Mouse (Mus musculus): ENCODE results near the gene Rcan1. TPM values are rescaled to one million over a fixed set of nuclear protein-coding genes. Genes with fewer than 3 reads are reported as not detected.
"Not testable (repeated sequence)": the region's sequence is repeated elsewhere in the genome, so short reads cannot be mapped to it uniquely, and the experiment has no call there.

The Rcan1 gene
- polyA plus RNA-seq, 2 experiments from 2014 or later, result 1.2 to 2.7 TPM

DNA sequence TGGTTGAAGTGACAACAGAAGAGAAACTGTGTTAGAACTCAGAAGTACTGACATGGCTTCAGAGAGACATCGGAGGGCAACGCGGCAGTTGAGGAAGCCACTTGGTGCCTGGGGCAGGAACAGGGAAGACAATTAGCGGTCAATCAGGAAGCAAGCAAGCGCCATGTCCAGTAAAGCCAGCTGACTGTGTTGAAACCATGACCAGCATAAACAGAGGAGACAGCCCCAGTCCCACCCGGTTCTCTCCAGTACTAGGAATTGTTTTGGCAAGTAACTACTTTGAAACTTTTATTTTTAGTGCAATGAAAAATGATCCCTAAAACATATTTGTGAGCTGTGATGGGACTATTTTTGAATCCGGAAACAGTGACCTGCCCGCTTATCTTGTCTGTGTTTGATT is 39.9 kb downstream of the Rcan1 start:
- ATAC-seq, result no peak

DNA sequence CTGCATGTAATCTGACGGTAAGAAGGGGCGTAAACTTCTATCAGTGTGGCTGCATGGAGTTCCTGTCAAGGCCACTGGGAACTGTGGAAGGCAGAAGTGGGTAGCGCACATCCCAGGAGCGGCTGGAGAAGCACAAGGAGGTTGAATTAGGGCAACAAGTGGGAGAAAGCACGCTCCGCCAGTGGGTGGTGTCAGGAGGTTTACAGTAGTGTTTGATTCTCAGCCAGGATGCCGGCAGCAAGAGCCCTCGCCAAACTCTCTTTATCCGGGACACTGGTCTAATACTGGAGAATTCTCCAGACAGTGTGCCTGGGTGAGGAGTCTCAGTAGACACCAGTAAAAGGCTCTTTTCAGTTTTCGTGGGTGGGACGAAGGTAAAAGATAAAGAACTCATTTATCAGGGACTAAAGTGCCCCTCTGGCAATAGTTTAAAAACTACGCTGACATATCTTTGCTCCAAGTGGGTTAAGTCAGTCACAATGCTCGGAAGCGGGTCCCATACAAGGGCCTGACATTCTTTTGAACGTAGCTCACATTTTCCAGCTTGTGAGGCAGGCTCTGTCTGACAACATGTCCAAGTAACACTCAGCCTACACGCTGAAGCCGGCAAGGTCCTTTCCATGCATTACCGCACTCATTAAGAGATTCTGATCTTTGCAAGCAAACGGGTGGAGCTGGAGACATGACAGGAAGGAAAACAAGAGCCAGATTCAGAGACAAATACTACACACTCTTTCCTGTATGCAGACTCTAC is 42.3 kb downstream of the Rcan1 start:
- ATAC-seq, result no peak

DNA sequence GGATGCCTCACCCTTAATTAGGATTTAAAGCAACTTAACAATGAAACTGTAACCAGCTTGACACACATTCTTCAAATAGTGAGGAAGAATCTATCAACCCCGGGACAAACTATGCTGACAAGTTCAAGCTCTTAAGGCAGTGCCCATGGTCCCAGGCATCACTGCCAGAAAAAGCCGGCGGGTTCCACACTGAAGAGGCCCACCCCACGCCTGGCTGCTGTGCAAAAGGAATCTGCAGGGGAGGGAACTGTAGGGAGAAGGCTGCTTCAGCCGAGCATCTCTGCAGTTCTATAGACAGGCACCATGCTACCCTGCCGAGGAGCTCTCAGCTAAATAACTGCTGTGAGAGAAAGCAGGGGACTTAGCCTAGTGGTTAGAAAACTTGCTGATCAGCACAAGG is 44.0 kb downstream of the Rcan1 start:
- no peak for ATAC-seq

DNA sequence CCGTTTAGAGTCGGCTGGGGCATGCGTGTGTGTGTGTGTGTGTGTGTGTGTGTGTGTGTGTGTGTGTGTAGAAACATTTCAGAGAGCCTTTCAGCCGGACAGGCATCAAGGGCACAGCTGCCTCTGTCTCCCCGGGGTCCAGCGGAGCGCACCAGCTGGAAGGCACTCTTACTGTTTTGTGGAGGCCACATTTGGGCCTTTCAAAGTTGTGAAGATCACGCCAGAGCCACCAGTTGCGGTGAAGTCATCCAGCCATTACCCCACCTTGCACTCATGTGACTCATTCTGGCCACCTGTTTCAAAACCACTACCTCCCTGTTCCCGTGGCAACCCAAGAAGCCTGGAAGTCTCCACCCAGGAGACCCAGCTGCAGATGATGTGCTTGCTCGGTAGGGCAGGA is 44.8 kb downstream of the Rcan1 start:
- no peak for ATAC-seq

DNA sequence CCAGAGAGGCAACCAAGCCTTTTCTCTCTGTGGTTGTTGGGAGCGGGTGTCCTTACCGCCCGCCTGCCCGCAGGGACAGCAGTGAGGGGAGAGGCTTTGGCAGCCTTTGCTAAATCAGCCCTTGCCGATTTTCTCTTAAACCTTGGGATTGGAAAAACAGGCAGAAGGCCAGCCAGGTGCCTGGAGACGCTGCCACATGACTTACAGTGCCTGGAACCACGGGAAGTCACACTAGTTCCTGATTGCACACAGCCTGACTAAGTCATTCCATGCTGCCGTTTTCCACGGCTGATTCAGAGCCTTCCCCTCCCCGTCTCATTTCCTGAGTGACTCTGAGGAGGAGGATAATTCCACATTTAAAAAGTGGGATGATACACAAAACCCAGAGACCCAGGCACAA is 47.3 kb downstream of the Rcan1 start:
- no peak for ATAC-seq

DNA sequence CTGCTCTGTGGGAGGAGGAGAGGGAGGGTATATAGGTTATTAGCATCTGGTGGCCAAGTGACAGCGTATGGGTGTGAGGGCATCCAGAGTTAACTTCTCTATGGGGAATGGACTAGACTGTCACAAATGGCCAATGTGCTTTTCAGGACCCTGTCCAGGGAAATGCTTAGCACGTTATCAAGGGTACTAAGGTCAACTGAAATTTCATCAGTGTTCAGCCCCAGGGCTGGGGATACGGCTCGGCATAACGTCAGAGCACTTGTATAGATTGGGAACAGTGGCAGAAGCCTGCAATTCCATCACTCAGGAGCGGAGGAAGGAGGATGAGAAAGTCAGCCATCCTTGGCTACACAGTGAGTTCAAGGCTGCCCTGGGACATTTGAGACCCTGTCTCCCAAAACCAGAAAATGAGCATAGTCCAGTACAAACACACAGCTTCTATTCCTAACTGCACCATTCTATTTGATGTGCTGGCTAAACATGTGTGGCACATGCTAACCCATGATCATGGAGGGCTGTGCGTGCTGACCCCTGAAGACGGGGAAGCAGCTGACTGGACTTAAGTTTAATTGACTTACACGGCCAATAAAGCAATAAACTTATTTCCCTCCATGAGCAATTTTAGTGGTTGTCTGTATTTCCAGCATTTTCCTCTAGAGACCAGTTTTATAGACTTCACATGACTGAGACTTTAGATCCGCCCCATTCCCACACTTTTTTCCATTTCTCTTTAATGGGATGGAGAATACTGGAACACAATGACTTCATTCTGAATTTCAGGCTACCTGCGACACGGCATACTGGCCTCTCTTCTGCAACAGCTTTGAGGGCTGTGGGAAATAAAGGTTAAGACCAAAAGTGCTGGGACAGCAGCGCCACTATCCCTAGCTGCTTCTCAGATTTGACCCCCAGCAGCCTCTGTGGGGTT is 48.0 kb downstream of the Rcan1 start:
- ATAC-seq, result no peak

DNA sequence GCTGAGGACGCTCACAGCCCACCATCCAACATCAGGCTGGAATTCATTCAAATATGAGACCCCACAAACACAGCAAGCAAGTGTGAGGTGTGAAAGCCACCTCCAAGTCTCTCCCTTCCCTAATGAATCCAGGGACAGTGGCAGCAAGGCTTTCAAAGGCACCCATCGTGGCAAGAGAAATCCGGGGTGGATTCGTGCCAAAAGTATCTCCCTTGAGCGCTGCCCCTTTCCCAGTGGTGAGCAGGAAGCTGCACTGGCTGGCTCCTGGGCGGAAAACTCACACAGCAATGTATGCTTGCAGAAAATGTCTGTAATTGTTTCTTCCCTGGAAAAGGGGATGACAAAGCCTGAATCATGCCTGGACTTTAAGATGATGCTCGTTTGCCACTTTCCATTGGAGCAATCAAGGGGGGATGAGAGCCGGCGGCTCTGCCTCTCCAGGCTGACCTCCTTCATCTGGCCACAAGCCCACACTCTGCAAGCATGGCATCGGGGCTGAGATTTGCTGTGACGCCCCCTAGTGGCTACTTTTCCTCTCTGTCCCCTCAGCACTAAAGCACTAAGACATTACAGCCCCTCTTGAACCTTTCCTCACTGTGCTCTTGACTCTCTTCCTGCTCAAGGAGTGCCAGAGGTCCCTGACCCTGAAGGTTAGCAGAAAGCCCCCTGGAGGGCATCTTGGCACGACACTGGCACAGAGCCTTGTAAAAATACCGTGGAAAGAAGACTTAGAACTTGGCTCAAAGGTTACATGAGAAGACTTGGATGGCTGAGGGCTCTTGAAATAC is 49.3 kb downstream of the Rcan1 start:
- ATAC-seq, result no peak

DNA sequence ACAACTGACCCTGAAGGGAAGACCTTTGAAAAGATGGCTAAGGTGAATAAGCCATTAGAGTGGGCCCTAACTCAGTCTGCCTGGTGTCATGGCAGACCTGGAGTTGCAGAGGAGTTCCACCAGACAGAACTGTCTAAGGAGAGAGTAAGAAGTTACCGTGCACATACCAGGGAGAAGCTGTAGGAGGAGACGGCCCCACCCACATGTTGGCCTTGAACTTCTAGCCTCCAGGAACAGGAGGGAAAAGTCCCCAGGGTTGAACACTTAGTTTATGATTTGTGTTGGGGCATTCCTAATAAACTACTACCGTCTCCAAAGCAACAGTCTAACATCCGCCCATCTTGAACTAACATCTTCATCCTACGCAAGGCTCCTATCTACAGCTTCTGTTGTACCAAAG is 50.0 kb downstream of the Rcan1 start:
- ATAC-seq, result no peak

DNA sequence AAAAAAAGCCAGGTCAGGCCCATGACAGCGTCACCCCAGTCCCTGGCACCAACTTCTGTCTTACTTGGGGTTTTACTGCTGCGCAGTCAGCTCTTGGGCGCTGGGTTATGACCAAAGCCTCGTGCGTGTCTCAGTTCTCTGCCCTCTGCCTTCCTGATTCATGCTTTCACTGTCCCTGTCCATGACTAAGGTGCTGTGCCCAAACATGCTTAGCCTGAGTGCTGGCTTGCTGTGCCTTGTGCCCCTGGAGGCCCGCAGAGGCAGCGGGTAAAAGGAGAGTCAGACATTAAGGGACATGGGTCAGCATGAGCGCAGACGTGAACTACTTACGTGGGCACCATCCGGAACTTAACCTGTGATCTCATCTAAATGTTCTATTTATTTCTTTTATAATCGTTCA is 51.6 kb downstream of the Rcan1 start:
- no peak for ATAC-seq

DNA sequence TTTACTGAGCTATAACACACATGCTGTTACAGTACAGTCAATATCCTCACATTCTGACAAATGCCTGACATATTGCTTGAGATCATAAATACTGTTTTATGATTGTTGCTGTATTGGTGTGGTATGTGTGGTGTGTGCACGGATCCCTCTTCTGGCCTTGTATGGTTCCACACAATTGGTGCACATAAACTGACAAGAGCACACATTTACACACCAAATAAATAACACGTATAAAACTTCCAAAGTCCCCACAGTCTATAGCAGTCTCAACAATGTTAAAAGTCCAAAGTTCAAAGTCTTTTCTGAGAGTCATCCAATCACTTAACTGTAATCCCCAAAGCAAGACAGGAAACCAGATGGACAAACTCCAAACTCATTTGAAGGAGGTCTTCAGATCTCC is 53.4 kb downstream of the Rcan1 start:
- ATAC-seq, result no peak

DNA sequence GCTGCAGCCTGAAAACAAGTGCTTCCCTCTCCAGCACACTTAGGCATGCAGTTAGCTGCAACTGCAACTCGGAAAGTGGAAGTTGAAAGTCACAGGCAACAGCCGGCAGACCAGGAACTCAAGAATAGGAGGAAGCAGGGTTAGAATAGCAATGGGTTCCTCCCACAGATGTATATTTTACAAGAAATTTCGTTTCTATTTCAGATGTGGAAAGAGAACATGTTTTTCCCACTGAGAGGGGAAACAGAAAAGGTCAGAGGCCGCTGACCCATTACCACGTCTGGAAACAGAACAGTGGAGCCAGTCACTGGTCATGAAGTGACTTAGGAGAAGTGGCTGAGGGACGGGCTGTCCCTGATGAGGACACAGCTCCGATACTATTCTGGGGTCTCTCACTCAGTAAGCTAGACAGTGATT is 55.0 kb downstream of the Rcan1 start:
- ATAC-seq, result no peak

DNA sequence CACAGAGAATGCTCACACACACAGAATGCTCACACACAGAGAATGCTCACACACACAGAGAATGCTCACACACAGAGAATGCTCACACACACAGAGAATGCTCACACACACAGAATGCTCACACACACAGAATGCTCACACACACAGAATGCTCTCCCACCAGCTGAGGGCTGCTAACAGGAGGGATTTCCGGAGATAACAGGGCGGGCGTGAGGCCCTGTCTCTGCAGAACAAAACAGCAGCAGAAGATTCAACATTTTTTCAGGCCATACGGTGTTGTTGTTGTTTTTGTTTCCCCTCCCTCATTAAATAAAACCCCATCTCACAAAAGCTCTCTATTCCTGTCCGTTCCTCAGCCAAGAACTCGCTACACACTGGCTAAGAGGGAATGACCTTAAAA is 55.6 kb downstream of the Rcan1 start:
- not testable (repeated sequence) for ATAC-seq

DNA sequence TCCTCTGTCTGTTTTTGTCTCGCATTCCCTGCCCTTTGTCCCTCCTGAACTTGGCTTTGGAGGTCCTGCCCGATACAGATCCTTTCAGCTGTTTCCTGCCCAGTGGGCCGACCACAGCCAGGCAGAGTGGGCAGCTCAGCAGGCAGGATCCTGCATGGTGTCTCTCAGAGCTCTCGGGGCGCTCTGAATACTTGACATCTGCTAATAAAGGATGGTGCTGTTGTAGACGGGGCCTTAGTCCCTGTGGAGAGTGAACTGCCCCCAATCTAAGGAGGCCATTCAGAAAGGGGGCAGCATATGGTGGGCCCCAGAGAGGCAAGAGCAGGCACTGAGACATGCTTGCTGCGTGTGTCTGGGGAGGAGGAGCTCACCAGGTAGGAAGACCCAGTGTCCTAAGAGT is 57.8 kb downstream of the Rcan1 start:
- ATAC-seq, result no peak

DNA sequence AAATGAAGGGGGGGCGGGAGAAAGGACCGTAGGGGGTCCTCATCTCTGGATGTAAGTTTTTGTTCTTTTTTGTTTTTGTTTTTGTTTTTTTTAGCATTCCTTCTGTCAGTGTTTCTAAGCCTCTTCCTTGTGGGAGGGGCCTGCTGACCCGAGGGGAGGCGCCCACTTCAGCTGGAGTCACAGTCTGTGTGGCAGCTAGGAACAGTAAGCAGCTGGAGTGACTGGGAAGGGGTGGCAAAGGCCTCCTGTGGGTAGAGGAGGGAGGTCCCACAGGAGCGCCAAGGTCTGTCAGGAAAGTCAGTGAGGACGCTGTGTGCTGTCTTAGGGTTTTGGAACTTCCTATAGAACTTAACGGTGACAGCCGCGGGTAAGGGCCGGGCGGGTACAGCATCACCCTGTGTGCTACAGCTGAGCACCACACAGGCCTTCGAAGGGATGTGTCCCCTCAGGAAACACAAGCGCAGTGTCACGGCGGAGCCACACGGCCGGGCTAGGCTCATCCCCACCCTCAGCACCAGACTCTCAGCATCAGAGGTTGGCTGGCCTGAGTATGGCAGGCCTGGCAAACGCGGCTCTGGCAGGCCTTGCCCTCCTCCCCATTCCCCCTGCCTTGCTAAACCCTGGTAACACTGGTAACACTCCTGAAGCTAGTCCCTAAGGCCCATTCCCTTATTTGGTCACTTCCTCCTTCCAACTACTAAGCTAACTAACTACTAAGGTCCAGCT is 58.5 kb downstream of the Rcan1 start:
- no peak for ATAC-seq

DNA sequence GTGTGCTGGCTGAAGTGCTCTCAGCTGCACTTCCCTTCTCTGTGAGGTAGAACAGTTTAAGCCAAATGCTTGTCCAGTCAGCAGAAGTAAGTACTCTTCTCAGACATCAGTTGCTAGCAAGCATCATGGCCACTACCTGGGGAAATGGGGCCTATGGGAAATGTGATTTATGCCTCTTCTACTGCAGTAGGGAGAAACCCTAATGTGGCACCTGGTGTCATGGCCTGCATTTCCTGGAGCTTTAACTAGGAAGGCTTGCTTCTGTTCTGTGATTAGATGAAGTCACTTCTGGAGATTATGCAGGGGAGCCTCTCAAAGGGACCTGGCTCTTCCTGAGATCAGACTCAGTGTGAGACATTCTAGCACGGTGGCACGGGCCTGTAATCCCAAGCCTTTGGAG is 60.3 kb downstream of the Rcan1 start:
- ATAC-seq, result peak; percentile 34

DNA sequence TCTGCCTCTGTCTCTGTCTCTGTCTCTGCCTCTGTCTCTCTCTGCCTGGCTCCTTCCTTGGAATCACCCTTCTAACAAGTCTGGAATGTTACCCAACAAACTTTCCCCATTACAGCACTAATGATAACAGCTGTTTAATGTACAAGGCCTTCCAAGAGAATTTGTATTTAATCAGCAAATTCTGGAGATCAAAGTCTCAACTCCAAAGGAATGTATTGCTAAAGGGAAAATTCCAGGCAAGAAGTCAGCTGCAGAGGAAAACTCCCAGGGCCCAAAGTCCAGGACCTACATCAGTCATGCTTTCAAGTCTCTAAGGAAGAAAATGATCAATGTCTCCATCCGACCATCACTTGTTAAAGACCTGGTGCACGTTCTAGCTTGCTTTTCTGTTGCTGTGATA is 62.8 kb downstream of the Rcan1 start:
- ATAC-seq, result no peak

DNA sequence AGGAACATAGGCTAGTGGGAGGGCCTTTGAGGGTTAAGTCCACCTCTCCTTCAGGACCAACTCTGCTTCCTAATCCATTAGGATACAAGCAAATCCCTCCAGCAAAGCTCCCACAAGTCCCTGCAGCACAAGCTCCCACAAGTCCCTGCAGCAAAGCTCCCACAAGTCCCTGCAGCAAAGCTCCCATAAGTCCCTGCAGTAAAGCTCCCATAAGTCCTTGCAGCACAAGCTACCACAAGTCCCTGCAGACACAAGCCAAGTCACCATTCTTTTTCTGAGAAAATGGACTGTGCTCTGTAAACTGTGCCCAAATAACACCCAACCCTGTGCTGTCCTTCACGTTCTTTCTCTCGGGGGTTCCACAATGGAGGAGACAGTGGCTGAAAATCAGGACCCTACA is 66.5 kb downstream of the Rcan1 start:
- no peak for ATAC-seq

DNA sequence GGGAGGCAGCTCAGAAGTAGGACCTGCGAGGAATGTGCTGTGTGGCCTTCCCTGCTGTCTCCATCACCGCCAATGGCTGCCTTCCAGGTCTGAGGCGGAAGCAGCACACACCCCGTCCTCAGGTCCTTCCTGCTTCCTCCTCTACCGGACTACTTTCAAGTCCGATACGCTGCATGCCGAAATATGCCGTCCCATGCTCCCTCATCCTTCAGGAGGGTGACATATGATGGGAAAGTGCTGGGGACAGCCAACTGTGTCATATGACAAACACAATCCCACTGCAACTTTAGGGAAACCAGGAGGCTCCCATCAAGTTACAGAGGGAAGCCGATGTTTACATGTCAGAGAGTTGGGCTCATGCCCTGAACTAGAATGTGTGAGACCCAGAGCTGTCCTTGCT is 67.6 kb downstream of the Rcan1 start:
- no peak for ATAC-seq

DNA sequence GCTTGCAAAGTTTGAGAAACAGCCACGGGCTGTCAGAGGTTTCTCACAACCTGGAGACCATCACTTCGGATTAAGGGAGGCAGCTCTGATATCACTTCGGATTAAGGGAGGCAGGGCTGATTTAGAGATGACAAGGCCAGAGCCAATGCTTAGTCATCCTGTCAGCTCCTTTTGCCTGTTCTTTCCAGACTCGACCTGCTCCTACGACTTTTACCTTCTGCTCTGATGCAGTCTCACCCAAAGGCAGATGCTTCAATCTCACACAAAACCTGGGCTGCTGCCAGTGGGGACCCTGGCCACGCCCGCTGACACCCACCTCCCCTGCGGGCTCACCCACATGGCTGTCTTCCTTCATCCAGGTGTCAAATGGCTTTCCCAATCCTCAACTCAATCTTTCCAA is 68.5 kb downstream of the Rcan1 start:
- ATAC-seq, result no peak

DNA sequence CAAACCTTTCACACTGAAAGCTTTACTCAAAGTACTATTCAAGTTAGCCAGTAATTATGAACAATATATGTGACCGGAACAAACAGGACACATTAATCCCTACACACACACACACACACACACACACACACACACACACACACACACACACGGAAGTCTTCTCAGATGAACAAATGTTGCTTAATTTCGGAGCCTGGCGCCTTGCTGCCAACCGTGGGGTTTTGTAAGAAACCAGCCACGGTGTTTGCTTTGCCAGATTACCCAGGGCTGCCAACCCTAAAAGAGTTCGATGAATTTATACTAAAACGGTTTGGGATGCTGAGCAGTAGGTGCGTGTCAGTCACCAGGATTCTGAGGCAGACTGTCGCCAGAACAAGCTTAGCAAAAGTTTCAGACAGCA is 69.5 kb downstream of the Rcan1 start:
- no peak for ATAC-seq

DNA sequence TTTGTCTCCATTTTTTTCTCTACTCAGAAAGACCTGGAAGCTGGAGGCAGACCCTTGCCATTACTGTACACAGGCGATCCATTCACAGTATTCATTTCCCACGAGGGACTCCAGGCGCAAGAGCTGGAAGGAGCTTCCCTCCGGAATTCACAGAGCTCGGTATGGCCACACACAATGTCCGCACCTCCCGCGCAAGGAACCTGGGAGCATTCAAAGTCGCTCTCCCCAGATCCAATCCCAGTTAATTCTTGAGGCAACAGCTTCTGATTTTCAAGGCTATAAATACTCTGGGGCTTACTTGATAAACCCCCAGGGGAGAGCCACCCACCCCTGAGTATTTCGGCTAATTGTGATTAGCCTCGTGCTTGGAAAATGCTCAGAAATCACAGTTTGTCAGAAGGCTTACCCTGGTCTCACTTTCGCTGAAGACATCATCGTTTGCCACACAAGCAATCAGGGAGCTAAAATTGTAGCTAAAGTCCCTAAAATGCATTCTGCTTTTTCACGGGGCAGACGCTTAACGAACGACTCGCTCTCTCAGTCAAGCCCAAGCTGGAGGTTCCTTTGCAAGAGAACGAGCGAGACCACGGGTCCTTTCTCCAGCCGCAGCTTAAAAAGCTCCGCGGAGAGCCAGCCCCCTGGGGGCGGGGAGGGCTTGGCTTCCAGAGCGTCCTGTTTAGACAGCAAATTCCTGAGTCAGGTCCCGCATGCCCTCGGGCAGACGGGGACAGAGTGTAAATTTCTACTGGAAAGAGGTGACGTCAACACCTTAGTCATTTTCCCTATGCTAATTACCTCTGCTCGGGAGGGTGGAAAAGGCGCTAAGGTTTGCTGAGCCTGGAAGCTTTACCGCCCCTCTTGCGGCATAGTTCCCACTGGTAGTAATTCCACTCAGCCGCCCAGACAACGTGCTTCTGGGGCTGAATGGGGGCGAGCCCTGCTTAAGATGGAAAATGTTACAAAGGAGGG is 70.9 kb downstream of the Rcan1 start:
- peak; percentile 70 for ATAC-seq

All from CD4-positive, CD25-positive, alpha-beta regulatory T cell, adult 4 months (primary cell).